Mouse (Mus musculus) small intestine, adult 2 months (tissue): Measurements from ENCODE around the gene Lmbr1l.

Experiments
- CTCF ChIP-seq: fragments of 200-500 bp; IDR thresholded peaks from 2 replicates; pipeline ENCODE4 v1.5.1; 2012; ENCODE audit warnings: low read depth, mild to moderate bottlenecking, control low read depth, inconsistent platforms, low read length, moderate library complexity, mixed read lengths; ENCODE audit not compliant: insufficient replicate concordance, insufficient read length; ENCODE audit errors: extremely low read depth
- POLR2A ChIP-seq: fragments of 200-500 bp; IDR thresholded peaks from 2 replicates; pipeline ENCODE4 v1.6.1; 2012; ENCODE audit warnings: low read depth, mild to moderate bottlenecking, control low read depth, inconsistent platforms, low read length, moderate library complexity

DNA sequence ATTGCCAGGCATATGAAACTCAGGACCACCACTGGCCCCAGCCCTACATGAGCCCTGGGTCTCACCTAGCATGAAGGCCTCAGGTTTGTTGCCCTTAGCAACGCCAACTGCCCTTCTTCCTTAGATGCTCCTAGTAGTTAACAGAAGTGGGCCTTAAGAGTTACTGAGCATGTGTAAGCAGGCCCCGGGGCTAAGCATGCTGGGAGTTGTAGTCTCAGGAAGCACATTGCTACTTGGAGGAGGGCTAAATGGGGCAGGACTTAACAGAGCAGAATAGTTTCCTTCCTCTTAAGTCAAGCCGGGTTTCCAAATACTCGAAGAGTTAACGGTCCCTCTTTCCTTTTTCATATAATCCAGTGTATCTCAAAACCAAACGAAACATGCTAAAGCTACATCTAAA lies 50.7 kb downstream of the Lmbr1l start:
- no peak for TF ChIP-seq CTCF
- no peak for TF ChIP-seq POLR2A
